Mouse (Mus musculus) A20 (cell line): ENCODE results near the gene Adcyap1r1.

ENCODE experiments used
- DNase-seq: peaks from one replicate; pipeline ENCODE4 v3.0.0-alpha.2; 2011; ENCODE audit warnings: low read depth, low spot score

Gene Adcyap1r1

DNA sequence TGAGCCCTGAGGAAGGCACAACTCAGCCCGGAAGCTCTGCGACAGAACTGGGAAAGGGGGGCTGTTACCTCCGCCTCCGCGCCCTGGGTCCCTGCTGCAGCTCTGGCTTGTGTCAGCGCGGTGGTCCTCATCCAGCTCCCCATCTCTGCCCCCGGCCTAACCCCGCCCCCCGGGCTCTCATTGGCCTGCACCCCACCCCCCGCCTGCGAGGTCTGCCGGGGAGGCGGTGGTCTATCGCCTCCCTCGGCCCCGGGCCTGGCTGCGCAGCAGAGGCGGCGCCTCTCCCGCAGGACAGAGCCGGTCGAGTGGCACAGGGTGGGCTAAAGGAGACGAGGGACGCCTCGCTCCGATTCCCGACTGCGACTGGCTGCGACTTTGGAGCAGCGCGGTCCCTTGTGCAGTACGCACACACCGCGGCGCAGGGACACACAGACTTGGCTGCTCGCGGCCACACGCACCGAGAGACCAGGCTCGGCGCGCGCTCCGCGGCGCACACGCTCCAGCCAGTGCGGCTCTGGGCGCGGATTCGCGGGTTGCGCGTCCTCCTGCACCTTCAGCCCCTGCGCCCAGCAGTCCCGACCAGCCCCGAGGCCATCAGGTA lies at the start of gene Adcyap1r1:
Gene Adcyap1r1 (plus strand): TSS at position 208 of the 601 bp plus-strand sequence.
- DNase-seq, result no peak

DNA sequence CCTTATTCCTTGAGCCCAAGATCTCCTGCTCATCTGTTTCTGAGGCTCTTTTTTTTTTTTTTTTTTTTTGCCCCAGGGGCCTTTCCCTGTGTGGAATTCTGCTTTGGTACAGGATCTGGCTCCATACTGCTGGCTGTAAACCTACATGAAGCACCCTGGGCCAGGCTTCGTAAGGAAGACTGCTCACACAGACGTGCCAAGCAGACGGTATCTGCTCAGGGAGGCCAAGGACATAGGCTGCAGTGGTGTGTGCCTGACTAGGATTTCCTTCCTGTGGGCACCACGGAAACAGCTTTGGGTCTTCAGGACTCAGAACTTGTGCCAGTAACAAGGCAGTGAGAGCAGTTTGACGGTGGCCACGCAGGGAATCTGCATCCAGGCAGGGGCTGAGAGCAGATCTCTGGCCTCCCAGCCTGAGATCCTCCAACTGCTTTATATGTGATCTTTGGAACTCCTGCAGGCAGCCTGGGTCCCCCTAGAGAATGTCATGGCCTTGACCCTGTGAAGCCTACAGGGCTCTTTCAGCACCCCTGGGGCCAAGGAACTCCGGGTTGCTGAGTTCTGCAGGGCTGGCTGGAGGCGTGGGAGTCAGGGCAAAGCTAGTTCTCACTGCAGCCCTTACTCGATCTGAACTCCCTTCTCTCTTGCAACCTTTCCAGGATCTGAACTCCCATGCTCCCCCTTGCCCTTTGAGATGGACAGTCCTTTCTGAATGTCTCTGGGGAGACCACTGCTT lies 49.6 kb upstream of the Adcyap1r1 start:
- DNase-seq, result no peak

DNA sequence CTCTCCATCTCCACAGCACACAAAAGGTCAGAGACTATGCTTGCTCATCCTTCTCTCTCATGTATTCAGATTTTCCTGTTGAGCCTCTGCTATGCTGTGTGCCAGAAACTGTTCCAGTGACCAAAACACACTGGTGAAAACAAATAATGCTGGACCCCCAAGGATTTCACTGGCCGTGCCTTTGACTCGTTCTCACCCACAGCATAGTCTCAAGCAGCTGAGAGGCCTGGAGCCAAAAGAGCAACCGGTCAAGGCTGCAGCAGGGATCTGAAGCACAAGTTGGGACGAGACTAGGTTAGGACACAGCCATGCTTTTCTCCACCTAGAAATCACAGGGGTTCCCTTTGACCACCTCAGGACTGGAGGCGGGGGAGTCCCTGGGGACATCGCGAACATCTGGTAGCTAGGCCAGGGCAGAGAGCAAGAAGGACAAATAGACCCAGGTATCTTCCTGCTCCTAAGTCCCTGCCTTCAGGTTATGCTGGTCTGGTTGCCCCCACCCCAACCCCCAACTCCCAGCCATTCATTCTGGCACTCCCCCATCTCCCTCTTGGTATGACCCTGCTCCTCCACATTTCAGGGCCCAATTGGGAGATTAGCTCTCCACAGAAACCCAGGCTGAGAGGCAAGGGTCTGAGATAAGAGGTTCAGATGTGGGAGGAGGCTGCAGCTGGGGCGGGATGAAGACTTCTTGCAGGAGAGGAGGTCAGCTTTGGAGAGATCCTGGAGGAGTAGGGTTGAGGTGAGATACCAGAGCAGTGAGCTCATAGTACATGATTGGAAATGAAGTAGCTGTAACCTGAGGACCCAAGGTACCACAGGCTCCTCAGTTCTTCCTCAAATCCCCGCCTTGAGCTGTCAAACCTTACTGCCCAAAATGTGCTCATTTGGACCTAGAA lies 48.1 kb upstream of the Adcyap1r1 start:
- DNase-seq, result no peak

DNA sequence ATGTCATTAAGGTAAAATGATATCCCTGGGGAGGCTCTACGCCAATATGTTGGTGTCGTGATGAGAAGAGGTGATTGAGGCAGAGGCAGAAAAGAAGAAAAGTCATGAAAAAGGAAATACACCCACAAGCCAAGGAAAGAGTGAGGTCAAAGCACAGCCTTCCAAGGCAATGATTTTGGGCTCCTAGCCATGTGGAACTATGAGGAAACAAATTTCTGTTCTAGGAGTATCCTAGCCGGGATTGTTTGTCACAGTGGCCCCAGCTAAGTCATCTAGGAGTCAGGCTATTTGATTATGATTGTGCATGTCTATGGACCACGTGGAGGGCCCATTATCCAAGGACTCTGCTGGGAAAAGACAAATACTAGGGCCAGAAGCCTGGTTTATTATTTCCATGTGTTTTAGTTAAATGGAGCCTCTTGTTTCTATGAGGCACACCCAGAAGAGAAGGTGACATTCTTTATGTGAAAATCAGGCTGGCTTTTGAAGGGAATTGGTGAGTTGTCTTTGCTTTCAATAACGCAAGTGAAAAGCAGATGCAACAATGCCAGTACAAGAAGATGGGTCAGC lies 47.3 kb upstream of the Adcyap1r1 start:
- DNase-seq, result no peak

DNA sequence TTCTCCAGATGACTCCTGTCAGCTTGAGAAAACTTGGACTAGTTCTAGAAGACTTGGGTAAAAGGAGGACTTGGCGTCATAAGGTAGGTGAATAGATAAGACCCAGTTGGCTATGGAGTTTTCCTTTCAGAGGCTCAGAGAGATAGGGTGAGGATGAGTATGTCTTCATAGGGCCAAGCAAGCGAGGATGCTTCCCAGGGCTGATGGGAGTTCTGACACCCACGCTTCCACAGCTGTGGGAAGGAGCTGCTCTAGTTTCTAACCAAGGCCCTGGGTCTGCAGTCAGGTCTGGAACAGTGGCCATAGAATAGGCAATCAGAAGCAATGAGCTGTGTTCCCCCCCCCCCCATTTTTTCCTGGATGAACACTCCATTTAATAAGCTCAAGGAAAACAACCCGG lies 44.4 kb upstream of the Adcyap1r1 start:
- no peak for DNase-seq

DNA sequence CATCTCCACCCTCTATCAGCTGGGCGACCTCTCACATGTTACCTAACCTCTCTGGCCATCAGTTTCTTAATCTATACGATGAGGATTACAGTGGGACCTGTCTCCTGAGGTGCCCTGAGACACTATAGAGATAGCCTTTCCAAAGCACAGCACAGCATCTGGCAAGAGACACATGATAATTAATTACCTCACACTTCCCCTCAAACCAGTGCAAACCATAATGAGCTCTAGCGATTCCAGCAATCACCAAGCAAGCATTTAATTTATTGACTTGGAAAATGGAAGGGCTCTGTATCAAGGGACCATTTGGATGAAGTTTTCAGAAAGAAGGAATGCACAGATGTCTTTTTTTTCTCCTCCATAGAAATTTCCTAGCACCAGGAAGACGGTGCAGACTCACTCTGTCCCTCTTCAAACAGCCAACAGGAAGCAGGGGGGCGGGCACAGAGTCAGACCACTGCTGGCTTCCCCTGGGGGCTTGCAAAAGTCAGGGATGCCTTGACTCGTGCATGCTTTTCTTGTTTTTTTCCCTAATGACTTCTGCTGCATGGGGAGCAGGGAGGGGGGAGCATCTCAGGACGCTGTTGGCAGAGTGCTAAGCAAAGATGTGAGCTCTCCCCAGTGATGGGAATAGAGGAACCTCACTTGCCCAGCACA lies 41.5 kb upstream of the Adcyap1r1 start:
- DNase-seq, result no peak

DNA sequence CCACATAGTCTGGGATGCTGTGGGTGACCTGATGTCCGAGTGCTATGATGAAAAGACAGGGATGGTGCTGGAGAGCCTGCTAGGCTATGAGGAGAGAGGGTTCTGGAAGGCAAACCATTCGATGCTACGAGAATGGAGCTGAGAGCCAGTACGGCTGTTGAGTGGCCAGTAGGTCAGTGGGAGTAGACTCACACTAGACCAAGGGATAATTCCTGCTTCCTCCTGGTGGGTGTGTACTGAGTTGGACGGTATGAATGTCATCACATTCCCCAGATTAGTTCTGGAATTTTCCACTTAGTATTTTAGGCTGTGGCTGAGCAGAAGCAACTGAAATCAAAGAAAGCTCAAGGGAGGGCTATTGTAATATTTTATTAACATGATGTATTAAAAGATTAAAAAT lies 40.8 kb upstream of the Adcyap1r1 start:
- DNase-seq, result no peak

DNA sequence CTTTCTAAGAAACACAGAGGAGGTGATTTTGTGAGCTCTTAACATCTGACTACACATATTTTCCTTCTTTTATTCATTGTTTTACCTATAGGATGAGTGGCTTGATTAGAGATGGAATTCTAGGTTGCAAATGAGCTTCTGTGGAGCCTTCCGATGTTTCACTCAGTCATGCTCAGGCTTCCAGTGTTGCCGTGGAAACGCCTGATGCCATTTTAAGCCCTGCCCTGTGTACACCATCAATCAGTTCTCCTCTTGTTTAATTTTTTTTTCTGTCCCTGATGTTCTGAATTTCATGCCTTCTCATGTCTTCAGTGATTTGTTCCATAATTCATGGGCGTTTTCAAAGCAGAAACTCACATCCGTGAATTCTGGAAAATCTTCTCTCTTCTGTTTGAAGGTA lies 35.6 kb upstream of the Adcyap1r1 start:
- no peak for DNase-seq

DNA sequence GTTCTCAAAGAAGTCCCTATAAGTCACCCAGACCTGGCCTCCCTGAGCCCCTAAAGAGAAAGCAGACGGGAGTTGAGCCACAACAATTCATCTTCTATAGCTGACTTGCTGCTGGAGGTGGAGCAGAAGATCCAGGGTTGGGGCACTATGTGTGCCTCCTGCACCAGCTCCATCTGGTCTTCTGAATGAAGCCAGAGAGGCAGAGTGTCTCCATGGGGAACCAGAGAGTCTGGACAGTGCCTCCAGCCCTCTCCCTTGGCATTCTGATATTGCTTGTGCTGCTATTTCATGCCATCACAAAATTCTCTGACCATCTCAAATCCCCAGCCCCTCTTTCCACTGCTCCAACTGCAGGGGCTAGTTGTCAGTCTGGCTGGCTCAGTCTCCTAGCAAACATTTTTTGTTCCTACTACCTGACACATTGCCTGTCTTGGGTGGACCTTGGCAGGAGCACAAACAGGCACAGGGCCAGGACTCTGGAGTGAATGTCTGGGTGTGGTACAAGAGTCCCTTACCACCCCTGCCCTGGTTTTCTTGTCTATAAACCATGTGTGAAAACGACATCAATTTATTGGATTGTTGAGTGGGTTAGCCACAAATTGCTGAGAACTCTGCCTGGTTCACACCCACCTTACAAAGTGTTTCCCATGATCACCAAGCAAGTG lies 32.9 kb upstream of the Adcyap1r1 start:
- no peak for DNase-seq

DNA sequence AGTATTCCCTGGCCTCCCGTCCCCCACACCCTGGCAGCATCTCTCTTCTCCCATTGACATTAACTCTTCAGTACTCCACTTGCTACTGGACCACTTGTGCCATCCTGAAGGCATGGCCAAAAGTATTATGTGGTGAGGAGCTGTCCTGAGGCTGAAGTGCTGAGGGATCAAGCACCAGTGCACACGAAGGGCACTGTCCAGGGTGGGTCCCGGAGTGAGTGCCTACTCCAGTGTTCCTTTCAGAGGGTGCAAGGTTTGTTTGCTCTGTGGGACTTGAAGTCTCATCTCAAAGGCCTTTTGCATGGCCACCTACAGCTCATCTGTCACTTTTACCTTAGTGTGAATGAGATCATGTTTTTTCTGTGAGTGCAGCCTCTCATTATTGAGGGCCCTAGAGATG lies 31.4 kb upstream of the Adcyap1r1 start:
- no peak for DNase-seq

DNA sequence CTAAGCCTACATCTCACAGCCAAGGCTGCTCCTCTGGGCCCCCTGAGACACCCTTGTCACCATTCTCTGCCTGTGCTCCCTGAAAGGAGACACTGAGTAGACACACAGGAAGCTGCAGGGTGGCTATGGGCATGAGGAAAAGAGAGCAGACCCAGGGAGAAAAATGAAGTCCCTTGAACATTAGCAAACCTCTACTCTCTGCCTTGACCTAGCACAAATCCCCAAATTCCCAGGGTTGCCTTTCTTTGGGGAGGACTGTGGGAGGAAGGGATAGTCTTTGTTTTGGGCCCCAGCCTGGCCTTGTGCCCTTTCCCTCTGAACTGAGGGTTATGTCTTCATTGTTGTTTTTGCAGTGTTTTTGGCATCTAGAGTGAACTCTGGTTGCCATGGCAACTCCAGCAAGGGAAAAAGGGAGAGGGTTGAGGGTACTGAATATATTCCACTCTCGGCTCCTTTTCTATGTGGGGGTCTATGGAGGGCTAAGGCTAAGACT lies 30.9 kb upstream of the Adcyap1r1 start:
- no peak for DNase-seq

DNA sequence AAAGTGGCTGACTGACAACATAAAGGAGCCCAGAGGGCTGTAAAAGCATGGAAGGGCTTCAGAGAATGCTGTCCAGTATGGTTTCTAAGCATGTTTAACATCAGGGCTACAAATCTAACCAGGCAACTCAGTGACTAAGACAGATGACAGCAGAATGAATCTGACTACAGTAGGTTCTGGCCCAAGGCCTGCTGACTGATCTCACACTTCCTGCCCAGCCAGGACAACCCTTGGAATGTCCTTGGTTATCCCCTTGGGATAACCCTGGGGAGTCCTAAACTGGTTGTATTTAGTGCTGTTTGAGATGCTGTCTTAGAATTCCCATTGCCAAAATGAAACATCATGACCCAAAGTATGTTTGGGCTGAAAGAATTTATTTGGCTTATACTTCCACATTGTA lies 19.7 kb upstream of the Adcyap1r1 start:
- DNase-seq, result no peak

DNA sequence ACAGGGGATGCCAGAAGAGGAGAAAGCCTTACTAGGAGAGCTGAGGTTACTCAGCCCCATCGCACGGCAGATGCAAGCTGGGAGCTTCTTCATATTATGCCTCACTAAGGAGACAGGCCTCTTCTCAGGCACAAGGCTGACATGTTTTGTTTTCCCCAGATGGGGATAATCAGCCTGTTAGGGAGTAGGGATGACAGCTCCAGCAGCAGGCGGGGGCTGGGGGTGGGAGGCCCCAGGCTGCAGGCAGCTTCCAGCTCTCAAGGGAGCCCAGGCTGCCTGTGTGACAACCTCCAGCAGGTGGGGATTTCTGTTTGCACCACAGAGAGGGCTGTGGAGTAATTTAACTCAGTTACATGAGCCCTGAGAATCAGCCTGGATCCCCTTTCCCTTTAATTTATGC lies 17.4 kb upstream of the Adcyap1r1 start:
- no peak for DNase-seq

DNA sequence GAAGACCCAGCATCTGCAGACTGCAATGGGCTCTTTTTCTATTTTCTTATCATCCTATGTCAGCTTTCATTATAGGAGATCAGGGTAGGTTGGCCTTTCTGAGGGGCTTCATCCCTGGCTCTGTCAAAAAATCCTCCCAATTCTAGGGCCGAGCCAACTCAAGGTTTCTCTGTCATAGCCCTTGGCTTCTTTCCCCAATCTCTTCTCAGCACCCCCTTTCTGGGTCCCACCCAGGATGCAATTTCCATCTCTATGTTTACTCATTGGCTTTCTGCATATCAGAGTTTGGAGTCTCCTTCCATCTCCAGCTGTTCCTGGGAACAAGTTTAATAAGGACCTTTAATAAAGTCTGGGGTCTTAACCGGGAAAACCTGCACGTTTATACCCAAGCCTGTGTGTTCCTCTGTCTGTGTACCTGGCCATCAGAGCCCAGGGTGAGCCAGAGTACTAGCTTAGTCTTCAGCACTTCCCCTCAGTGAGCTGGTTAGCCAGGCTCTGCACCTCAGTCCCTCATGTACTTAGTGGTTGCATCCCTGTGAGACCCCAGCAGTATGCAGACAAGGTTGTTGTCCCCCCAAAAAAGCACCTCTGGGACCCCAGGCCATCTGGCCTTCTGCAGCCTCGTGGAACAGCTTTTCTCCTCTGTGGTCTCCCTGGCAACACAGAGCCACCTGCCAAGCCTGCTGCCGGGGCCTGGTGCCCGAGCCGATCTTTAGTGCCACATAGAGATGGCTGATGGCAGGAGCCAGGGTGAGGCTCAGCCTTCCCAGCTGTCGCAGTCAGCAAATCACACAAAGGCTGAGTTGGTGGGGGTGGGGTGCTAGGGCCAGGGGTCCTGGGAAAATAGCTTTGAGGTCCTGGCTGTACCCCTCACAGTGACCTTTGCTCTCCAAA lies 16.3 kb upstream of the Adcyap1r1 start:
- DNase-seq, result no peak

DNA sequence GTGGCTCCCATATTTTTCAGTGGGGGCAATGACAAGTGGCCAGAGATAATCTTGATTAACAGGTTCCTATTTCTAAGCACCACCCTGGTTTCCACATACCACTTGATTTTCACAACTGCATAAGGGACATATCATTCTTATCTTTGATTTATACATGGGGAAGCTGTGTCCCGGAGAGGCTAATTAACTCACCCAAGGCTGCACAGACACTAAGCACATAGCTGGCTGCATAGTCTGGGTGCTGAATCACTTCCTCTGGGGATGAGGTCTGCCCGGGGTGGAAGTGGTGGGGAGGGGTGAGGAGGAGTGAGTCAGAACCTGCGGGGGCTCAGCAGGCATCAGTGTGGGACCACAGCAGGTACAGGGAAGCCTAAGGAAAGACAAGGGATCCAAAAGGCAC lies 13.9 kb upstream of the Adcyap1r1 start:
- no peak for DNase-seq

DNA sequence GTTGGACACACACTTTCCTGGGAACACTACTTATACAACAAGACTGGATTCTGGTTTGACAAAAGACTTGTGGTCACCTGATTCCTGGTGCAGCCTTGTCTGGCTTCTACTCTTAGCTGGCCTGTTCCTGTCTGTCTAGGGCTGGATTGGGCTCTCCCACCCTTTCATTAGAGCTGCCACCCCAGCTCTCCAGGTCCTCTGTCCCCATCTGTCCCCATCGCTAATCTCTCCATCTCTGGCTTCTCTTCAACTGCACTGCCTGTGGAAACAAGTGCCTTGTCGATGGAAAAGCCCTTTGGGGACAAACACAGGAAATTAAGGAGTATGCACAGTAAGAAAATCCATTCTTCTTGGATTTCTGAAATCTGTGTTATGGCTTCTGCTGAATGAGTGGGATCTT lies 12.9 kb upstream of the Adcyap1r1 start:
- no peak for DNase-seq

DNA sequence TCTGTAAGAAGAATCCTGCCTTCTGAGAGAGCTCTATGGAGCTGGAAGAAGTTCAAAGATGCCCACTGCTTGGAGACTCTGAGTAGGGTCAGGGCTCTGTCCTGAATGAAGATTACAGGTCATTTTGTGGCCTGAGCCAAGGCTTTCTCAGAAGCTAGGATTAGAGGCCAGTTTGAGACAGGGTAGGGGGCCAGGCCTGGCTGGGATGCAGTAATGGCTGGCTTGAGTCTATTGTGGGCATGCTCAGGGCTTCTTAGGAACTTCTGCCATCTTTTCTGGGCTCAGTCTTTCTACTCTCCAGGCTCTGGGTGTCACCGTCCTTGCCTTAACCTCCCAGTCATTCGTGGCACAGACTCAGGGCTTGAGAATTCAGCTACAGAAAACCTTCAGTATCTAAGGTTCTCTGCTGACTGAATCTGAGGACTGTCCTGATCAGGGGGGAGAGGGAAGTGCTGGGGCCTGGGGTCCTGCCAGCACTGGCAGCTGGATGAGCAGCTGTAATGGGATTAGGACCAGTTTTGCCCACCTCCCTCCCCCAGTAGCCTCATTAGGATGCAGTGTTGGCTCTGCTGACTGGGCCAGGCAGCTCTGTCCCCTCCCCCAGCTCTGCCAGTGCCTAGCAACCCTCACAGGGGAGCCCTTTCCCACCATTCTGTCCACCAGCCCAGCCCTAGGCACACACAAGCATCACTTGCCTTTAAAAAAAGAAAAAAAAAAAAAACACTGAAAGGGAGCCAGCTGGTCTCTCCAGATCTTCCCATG lies 7.7 kb upstream of the Adcyap1r1 start:
- DNase-seq, result no peak

DNA sequence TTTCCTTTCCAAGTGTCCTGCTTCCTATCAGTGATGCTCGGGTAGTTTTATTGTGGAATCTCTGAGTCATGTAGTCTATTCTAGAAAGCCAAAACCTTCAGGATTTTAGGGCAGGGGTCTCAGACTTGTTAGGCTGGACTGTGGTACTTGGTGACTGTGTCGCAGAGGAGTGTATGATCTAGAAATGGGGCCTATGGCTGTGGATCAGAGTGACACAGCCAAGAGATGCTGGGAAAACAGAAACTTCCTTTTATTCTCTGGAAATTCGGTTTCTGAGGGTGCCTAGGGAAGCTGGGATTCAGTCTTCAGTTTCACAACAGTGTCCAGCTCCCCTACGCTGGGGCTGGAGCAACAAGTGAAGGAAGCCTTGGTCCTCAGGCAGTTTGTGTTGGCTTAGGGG lies 7.1 kb upstream of the Adcyap1r1 start:
- no peak for DNase-seq

DNA sequence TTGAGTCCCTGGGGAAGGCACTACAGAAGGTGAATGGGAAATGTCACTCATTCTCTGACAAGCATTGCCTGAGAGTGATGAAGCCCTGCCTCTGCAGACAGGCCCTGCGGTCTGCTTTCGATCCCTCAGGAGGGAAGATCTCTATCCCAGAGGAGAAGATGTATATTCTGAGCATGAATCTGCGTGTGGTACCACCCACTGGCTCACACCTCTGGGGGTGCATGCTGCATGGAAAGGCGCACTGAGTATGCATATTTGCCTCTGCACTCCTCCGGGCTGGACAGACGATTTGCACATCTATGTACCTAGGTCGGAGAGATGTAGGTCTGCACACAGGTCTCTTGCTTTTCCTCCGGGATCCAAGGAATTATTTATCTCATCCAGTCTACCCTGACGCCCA lies 3.6 kb upstream of the Adcyap1r1 start:
- DNase-seq, result no peak
